Mouse (Mus musculus) spleen, adult 2 months (tissue): ENCODE measurements at regions not wholly inside any gene's neighbourhood (a gene's known extent, or its start where the extent isn't known, plus 50 kb on each side); places are given as distances from the start of the nearest gene placed in this dataset.

Experiments
- CTCF ChIP-seq: fragments of 200-500 bp; IDR thresholded peaks from 2 replicates; pipeline ENCODE4 v1.5.1; 2011; ENCODE audit warnings: mild to moderate bottlenecking, inconsistent platforms; ENCODE audit not compliant: insufficient read depth, insufficient read length, insufficient replicate concordance; ENCODE audit errors: extremely low read depth
- POLR2A ChIP-seq: fragments of 200-500 bp; IDR thresholded peaks from 2 replicates; pipeline ENCODE4 v1.6.1; 2011; ENCODE audit warnings: low read depth, low read length, inconsistent platforms

GRCm38 (mm10) chr9:115858848-115859247 lies 50.4 kb upstream of the Gadl1 start:
- TF ChIP-seq CTCF: peak; percentile 25; the same call in 1 of the 2 replicates
- no peak for TF ChIP-seq POLR2A
